Mouse (Mus musculus): ENCODE measurements around the gene Praf2. TPM values are rescaled to one million over a fixed set of nuclear protein-coding genes. Genes with fewer than 3 reads are reported as not detected.

Gene Praf2
- 124 TPM for polyA plus RNA-seq (2015; fragmentation: Illumina TruSeq; extraction: RNeasy Lipid Tissue Mini Kit (QIAGEN cat#74804); ENCODE audit: low read depth, low replicate concordance)

DNA sequence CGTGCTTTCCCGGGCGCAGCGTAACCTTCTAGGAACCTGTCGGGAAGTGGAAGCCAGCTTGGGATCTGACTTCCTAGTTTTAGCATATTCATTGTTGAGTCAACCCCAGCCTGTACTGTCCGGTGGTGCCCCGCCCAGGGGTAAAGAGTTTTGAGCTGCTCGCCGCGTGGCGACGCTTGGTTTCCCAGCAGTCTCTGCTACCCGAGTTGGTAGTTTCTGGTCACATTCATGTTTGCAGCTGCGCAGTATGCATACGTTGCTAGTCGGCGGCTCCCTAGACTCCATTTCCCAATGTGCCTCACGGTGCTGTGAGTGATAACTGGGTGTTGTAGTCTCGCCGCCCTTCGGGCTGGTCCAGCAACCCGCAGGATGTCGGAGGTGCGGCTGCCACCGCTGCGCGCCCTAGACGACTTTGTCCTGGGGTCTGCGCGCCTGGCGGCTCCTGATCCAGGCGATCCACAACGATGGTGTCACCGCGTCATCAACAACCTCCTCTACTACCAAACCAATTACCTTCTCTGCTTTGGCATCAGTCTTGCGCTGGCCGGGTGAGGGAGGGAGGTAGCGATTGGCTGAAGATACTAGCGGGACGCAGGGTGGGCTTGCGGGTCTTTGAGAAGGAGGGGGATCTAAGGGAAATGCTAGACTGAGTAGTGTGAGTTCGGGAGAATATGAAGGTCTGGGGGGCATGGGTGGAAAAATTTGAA is at the start of gene Praf2:
TSS of gene Praf2 (plus strand) at position 225 of the 707 bp plus-strand sequence.

GRCm38 (mm10) chrX:7680864-7681263 is 47.4 kb upstream of the Praf2 start, which contains the start of gene Magix:
TSS of gene Magix (minus strand) at chrX:7681251.

GRCm38 (mm10) chrX:7696954-7697381 is 31.3 kb upstream of the Praf2 start, which contains the start of gene Gpkow:
TSS of gene Gpkow (plus strand) at chrX:7697131.

DNA sequence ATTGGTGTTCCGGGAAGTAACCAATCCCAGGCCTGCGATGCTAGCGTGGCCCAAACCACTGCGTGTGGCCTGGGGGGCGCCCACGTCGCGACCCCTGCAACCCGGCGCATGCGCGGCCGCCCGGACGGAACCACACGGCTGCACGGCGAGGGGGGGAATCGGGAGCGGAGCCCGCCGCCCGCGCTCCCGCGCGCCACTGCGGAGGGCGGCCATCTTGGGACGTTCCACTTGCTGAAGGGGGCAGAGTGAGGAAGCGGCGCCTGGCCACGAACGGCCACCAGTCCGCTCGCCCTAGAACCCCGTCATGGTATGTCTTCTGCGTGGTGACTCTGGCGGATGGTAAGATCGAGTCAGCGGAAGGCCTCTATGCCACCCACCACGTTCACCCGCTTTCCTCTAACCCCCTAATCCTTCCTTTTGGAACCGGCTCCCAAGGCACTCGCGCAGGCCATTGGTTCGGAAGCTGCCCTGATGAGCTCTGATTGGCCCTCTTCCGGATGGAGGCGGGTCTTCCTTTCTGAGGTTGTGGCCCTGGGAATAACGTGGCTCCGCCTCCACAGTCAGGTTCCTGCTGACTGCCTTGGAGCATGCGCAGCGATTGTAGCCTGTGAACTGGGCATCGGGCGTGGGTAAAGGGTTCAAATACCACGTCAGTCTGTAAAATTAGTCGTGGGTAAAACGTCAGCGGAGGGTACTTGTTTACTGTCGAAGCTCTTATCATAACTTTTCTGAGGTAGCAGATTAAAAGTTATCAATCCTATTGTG is 13.9 kb upstream of the Praf2 start, which contains the start of gene Wdr45:
TSS of gene Wdr45 (plus strand) at position 199 of the 765 bp plus-strand sequence.

DNA sequence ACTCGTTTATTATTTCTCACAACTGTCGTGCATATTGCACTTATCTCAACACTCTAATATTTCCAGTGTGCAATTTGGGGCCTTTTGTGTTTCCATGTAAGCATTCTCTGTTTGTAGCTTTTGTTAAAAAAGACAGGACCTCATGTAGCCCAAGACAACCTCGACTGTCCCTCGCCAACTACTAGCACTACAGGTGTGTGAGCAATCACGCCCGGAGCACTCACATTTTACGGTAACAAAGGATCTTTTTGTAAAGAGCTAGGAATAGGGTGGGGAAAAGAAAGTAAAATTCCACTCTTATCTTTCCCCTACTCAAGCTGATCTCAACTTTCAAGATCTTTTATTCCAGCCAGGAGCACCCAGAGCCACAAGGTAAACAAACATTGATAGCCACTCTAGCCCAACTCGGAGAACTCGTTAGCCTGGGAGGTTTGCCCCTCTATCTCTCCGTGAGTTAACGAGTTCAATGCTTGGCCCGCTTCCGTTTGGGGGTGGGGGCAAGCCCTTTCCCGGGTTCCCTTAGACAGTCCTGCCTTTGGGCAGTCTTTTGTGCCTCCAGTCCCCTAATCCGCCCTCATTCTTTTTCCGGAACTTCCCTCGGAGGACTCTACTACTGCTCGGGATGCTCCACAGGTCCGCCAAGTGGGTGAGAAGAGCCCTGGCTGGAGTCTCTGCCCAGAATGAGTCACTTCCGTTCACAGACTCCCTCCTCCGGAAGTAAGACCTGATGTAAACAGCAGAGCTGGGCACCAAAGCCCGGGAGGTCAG is 6.5 kb upstream of the Praf2 start, which contains the start of gene Gm45208:
TSS of gene Gm45208 (plus strand) at position 732 of the 768 bp plus-strand sequence.

DNA sequence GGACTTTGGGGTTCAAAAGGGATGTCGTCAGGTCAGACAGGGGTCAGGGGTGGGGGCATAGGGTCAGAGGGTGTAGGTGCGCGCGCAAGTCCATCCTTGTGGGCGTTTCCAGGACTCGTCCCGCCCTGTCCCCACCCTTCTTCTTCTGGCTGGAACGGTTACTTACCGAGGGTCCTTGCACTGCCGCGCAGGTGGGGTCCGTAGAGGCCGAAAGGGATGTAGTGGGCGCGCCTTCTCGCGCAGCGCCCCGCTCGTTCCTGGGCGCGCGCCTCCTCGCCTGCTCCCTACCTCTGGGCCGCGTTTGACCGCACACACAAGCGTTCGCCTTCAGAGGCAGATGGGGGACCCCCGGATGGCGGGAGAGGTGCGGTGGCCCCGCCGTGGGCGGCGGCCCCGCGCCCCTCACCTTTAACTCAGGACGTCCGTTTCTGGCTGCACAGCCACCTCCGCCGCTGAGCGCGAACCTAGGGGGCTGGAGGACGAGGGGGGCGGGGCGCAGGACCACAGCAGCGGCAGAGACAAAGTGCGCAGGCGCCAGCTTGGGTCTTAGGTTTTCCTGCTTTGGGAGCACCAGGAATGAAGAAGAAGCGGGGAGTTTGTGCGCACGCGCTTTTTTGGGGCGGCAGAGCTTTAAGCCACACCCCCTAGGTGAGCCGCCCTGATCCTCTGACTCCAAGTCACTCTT is 22.3 kb downstream of the Praf2 start, which contains the start of gene Ccdc120:
TSS of gene Ccdc120 (minus strand) at position 474 of the 685 bp plus-strand sequence.

GRCm38 (mm10) chrX:7762137-7762920 is 34.1 kb downstream of the Praf2 start, which contains the start of gene Tfe3:
TSS of gene Tfe3 (plus strand) at chrX:7762560.

Other genes with a start within 250 kb of the Praf2 start
- not detected for gene Foxp3, start 154.8 kb upstream of the Praf2 start, polyA plus RNA-seq (2015; fragmentation: Illumina TruSeq; extraction: RNeasy Lipid Tissue Mini Kit (QIAGEN cat#74804); ENCODE audit: low read depth, low replicate concordance)
- gene Ppp1r3f, start 154.2 kb upstream of the Praf2 start, polyA plus RNA-seq (2015; fragmentation: Illumina TruSeq; extraction: RNeasy Lipid Tissue Mini Kit (QIAGEN cat#74804); ENCODE audit: low read depth, low replicate concordance), result 17.3 TPM
- gene Ccdc22, start 122.9 kb upstream of the Praf2 start, polyA plus RNA-seq (2015; fragmentation: Illumina TruSeq; extraction: RNeasy Lipid Tissue Mini Kit (QIAGEN cat#74804); ENCODE audit: low read depth, low replicate concordance), result 26.3 TPM
- gene Cacna1f, start 121.4 kb upstream of the Praf2 start, polyA plus RNA-seq (2015; fragmentation: Illumina TruSeq; extraction: RNeasy Lipid Tissue Mini Kit (QIAGEN cat#74804); ENCODE audit: low read depth, low replicate concordance), result 0.07 TPM
- gene Syp, start 90.0 kb upstream of the Praf2 start, polyA plus RNA-seq (2015; fragmentation: Illumina TruSeq; extraction: RNeasy Lipid Tissue Mini Kit (QIAGEN cat#74804); ENCODE audit: low read depth, low replicate concordance), result 1,230 TPM
- 2.5 TPM for gene Prickle3, start 71.2 kb upstream of the Praf2 start, polyA plus RNA-seq (2015; fragmentation: Illumina TruSeq; extraction: RNeasy Lipid Tissue Mini Kit (QIAGEN cat#74804); ENCODE audit: low read depth, low replicate concordance)
- 11.6 TPM for gene Plp2, start 57.0 kb upstream of the Praf2 start, polyA plus RNA-seq (2015; fragmentation: Illumina TruSeq; extraction: RNeasy Lipid Tissue Mini Kit (QIAGEN cat#74804); ENCODE audit: low read depth, low replicate concordance)
- gene Magix, start 47.2 kb upstream of the Praf2 start, polyA plus RNA-seq (2015; fragmentation: Illumina TruSeq; extraction: RNeasy Lipid Tissue Mini Kit (QIAGEN cat#74804); ENCODE audit: low read depth, low replicate concordance), result 0.33 TPM
- 41.6 TPM for gene Gpkow, start 31.3 kb upstream of the Praf2 start, polyA plus RNA-seq (2015; fragmentation: Illumina TruSeq; extraction: RNeasy Lipid Tissue Mini Kit (QIAGEN cat#74804); ENCODE audit: low read depth, low replicate concordance)
- 61.8 TPM for gene Wdr45, start 14.1 kb upstream of the Praf2 start, polyA plus RNA-seq (2015; fragmentation: Illumina TruSeq; extraction: RNeasy Lipid Tissue Mini Kit (QIAGEN cat#74804); ENCODE audit: low read depth, low replicate concordance)
- gene Gm45208, start 6.2 kb upstream of the Praf2 start, polyA plus RNA-seq (2015; fragmentation: Illumina TruSeq; extraction: RNeasy Lipid Tissue Mini Kit (QIAGEN cat#74804); ENCODE audit: low read depth, low replicate concordance), result not detected
- gene Ccdc120, start 22.5 kb downstream of the Praf2 start, polyA plus RNA-seq (2015; fragmentation: Illumina TruSeq; extraction: RNeasy Lipid Tissue Mini Kit (QIAGEN cat#74804); ENCODE audit: low read depth, low replicate concordance), result 6.7 TPM
- 24.9 TPM for gene Tfe3, start 34.1 kb downstream of the Praf2 start, polyA plus RNA-seq (2015; fragmentation: Illumina TruSeq; extraction: RNeasy Lipid Tissue Mini Kit (QIAGEN cat#74804); ENCODE audit: low read depth, low replicate concordance)
- gene Gripap1, start 61.3 kb downstream of the Praf2 start, polyA plus RNA-seq (2015; fragmentation: Illumina TruSeq; extraction: RNeasy Lipid Tissue Mini Kit (QIAGEN cat#74804); ENCODE audit: low read depth, low replicate concordance), result 88.6 TPM
- gene Kcnd1, start 93.8 kb downstream of the Praf2 start, polyA plus RNA-seq (2015; fragmentation: Illumina TruSeq; extraction: RNeasy Lipid Tissue Mini Kit (QIAGEN cat#74804); ENCODE audit: low read depth, low replicate concordance), result 6.4 TPM
- 71.5 TPM for gene Otud5, start 112.9 kb downstream of the Praf2 start, polyA plus RNA-seq (2015; fragmentation: Illumina TruSeq; extraction: RNeasy Lipid Tissue Mini Kit (QIAGEN cat#74804); ENCODE audit: low read depth, low replicate concordance)
- gene Pim2, start 149.8 kb downstream of the Praf2 start, polyA plus RNA-seq (2015; fragmentation: Illumina TruSeq; extraction: RNeasy Lipid Tissue Mini Kit (QIAGEN cat#74804); ENCODE audit: low read depth, low replicate concordance), result 47.5 TPM
- gene Slc35a2, start 155.6 kb downstream of the Praf2 start, polyA plus RNA-seq (2015; fragmentation: Illumina TruSeq; extraction: RNeasy Lipid Tissue Mini Kit (QIAGEN cat#74804); ENCODE audit: low read depth, low replicate concordance), result 30.6 TPM
- 133 TPM for gene Pqbp1, start 170.8 kb downstream of the Praf2 start, polyA plus RNA-seq (2015; fragmentation: Illumina TruSeq; extraction: RNeasy Lipid Tissue Mini Kit (QIAGEN cat#74804); ENCODE audit: low read depth, low replicate concordance)
- gene Timm17b, start 170.9 kb downstream of the Praf2 start, polyA plus RNA-seq (2015; fragmentation: Illumina TruSeq; extraction: RNeasy Lipid Tissue Mini Kit (QIAGEN cat#74804); ENCODE audit: low read depth, low replicate concordance), result 29.9 TPM
- not detected for gene Gm10491, start 179.4 kb downstream of the Praf2 start, polyA plus RNA-seq (2015; fragmentation: Illumina TruSeq; extraction: RNeasy Lipid Tissue Mini Kit (QIAGEN cat#74804); ENCODE audit: low read depth, low replicate concordance)
- not detected for gene Gm10490, start 181.1 kb downstream of the Praf2 start, polyA plus RNA-seq (2015; fragmentation: Illumina TruSeq; extraction: RNeasy Lipid Tissue Mini Kit (QIAGEN cat#74804); ENCODE audit: low read depth, low replicate concordance)
- 229 TPM for gene Pcsk1n, start 191.4 kb downstream of the Praf2 start, polyA plus RNA-seq (2015; fragmentation: Illumina TruSeq; extraction: RNeasy Lipid Tissue Mini Kit (QIAGEN cat#74804); ENCODE audit: low read depth, low replicate concordance)
- gene Eras, start 200.2 kb downstream of the Praf2 start, polyA plus RNA-seq (2015; fragmentation: Illumina TruSeq; extraction: RNeasy Lipid Tissue Mini Kit (QIAGEN cat#74804); ENCODE audit: low read depth, low replicate concordance), result not detected
- gene Hdac6, start 219.4 kb downstream of the Praf2 start, polyA plus RNA-seq (2015; fragmentation: Illumina TruSeq; extraction: RNeasy Lipid Tissue Mini Kit (QIAGEN cat#74804); ENCODE audit: low read depth, low replicate concordance), result 32.5 TPM
- not detected for gene Gata1, start 249.6 kb downstream of the Praf2 start, polyA plus RNA-seq (2015; fragmentation: Illumina TruSeq; extraction: RNeasy Lipid Tissue Mini Kit (QIAGEN cat#74804); ENCODE audit: low read depth, low replicate concordance)